Mouse (Mus musculus): Measurements from ENCODE around the gene Cnot3.
"Not testable (repeated sequence)": the region's sequence is repeated elsewhere in the genome, so short reads cannot be mapped to it uniquely, and the experiment has no call there.

The Cnot3 gene

GRCm38 (mm10) chr7:3656966-3657365 lies 11.9 kb downstream of the Cnot3 start:
- DNase-seq = no peak

GRCm38 (mm10) chr7:3658578-3658977 lies 13.5 kb downstream of the Cnot3 start:
- no peak for DNase-seq

GRCm38 (mm10) chr7:3664524-3665214 lies 19.6 kb downstream of the Cnot3 start:
- DNase-seq = peak; percentile 28

GRCm38 (mm10) chr7:3665215-3666114 lies 20.4 kb downstream of the Cnot3 start, which contains the start of gene Leng1:
Gene Leng1, minus strand, starts transcription at chr7:3665840.
- peak; percentile 92 for DNase-seq

- DNase-seq = no peak
Observed at GRCm38 (mm10) chr7:3666921-3667391, 21.9 kb downstream of the Cnot3 start.

GRCm38 (mm10) chr7:3674507-3675227 lies 29.6 kb downstream of the Cnot3 start:
- peak; percentile 86 for DNase-seq

GRCm38 (mm10) chr7:3675228-3675548 lies 30.1 kb downstream of the Cnot3 start:
- no peak for DNase-seq

GRCm38 (mm10) chr7:3676371-3676770 lies 31.3 kb downstream of the Cnot3 start:
- no peak for DNase-seq

GRCm38 (mm10) chr7:3677342-3677741 lies 32.3 kb downstream of the Cnot3 start, which contains the start of gene Tmc4:
Gene Tmc4, minus strand, starts transcription at chr7:3677553.
- DNase-seq = no peak

- no peak for DNase-seq
Observed at GRCm38 (mm10) chr7:3683908-3684550, 39.0 kb downstream of the Cnot3 start.

GRCm38 (mm10) chr7:3684698-3685097 lies 39.6 kb downstream of the Cnot3 start:
- DNase-seq = no peak

GRCm38 (mm10) chr7:3685400-3686187 lies 40.5 kb downstream of the Cnot3 start:
- no peak for DNase-seq

- DNase-seq = no peak
Observed at GRCm38 (mm10) chr7:3691919-3692318, 46.9 kb downstream of the Cnot3 start.

GRCm38 (mm10) chr7:3692382-3692986 lies 47.4 kb downstream of the Cnot3 start, which contains the start of gene Tsen34:
Gene Tsen34, plus strand, starts transcription at chr7:3692863.
- no peak for DNase-seq

GRCm38 (mm10) chr7:3692987-3693808 lies 48.1 kb downstream of the Cnot3 start, which contains the start of gene Mboat7:
Gene Mboat7, minus strand, starts transcription at chr7:3693523.
- peak; percentile 99 for DNase-seq

- no peak for DNase-seq
Observed at GRCm38 (mm10) chr7:3693809-3694075, 48.7 kb downstream of the Cnot3 start.

GRCm38 (mm10) chr7:3694076-3694948 lies 49.2 kb downstream of the Cnot3 start:
- peak; percentile 71 for DNase-seq

GRCm38 (mm10) chr7:3694949-3695305 lies 49.9 kb downstream of the Cnot3 start:
- DNase-seq = not testable (repeated sequence)

- no peak for DNase-seq
Observed at GRCm38 (mm10) chr7:3698471-3698870, 53.4 kb downstream of the Cnot3 start.

Data from thymus, postnatal 14 days (tissue).